12 mouse cellular contexts compared by ENCODE assay signal in the genomic region with DNA sequence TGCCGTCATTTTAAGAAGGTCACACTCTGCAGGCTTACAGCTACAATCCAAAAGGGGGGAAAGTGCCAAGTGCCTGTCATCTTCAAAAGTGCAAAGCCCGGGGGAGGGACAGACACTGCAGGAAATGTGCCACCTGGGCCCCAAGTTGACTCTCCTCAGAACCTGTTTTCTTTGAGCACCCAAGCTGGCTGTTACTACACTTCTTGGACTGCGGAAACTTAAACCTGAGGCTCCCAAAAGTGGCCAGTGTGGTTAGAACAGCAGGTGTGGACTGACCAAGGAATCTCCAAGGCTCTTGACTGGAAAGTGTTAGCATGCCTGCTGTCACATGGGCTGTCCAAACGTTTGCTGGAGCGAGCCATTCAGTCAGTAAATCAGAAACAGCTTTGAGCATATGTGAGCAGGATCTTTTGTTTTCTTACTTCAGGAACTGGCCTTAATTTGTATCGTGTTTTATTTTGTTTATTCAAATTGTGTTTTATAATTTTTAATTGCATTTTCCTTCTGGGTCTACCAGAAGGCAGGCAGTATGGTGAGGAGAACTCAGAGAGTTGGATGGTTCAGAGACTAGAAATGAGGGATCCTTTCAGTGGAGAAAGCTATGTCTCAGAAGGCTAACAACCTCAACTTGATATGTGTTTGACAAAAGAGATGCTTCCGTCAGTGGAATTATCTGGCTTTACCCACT.
DNase-seq lines count a peak whose midpoint lies in the region; ATAC-seq and TF ChIP-seq lines count a peak whose summit lies in the region.
"Had no signal": no experiment of that assay in that cellular context is flagged by ENCODE, and none has a peak within 500 bp of the region (broad histone marks: within the 10 kb centered on the region; RNA-seq: fewer than 3 reads in every experiment).

No protein-coding gene starts in this region.

- no peaks in the 10 kb centered on the region for H3K4me1 ChIP-seq in forebrain, embryonic 14.5 days (ENCODE audit: control insufficient read depth, insufficient read depth, low read length)
- H3K4me1 ChIP-seq in forebrain, embryonic 10.5 days: peaks cover 4% of the 10 kb centered on the region; the same call in 1 of the 2 replicates
- 0 out of 2 replicates have a peak, but pooled peaks cover 5% of the 10 kb centered on the region for H3K4me1 ChIP-seq in forebrain, postnatal 0 days (ENCODE audit: insufficient read depth)
- H3K4me1 ChIP-seq in hindbrain, postnatal 0 days (ENCODE audit: insufficient read depth, low read length): no peaks in the 10 kb centered on the region

- H3K36me3 ChIP-seq in forebrain, embryonic 14.5 days (ENCODE audit: control insufficient read depth, insufficient read depth, low read length): no peaks in the 10 kb centered on the region
- no peaks in the 10 kb centered on the region for H3K36me3 ChIP-seq in forebrain, embryonic 10.5 days (replicated peaks)
- H3K36me3 ChIP-seq in C2C12 (ENCODE audit: control insufficient read depth, insufficient read depth): no peaks in the 10 kb centered on the region
- H3K36me3 ChIP-seq in forebrain, postnatal 0 days (ENCODE audit: insufficient read depth): no peaks in the 10 kb centered on the region
- no peaks in the 10 kb centered on the region for H3K36me3 ChIP-seq in hindbrain, postnatal 0 days (ENCODE audit: insufficient read depth, low read length)
- H3K36me3 ChIP-seq: embryonic facial prominence, embryonic 12.5 days; lung, embryonic 15.5 days had no signal

- no peak overlapping the region for H3K27ac ChIP-seq in forebrain, embryonic 14.5 days (ENCODE audit: low read depth, low read length)
- no peak overlapping the region for H3K27ac ChIP-seq in forebrain, embryonic 10.5 days
- H3K27ac ChIP-seq in forebrain, postnatal 0 days (ENCODE audit: low read depth, low read length): no peak overlapping the region
- H3K27ac ChIP-seq in hindbrain, postnatal 0 days: no peak overlapping the region
- H3K27ac ChIP-seq: embryonic facial prominence, embryonic 12.5 days; lung, embryonic 15.5 days had no signal

- no peaks in the 10 kb centered on the region for H3K79me2 ChIP-seq in C2C12 (ENCODE audit: control insufficient read depth, insufficient read depth)

- H3K9ac ChIP-seq in forebrain, embryonic 14.5 days (ENCODE audit: low read length): no peak overlapping the region
- H3K9ac ChIP-seq in forebrain, postnatal 0 days: no peak overlapping the region
- no peak overlapping the region for H3K9ac ChIP-seq in hindbrain, postnatal 0 days (replicated peaks; ENCODE audit: low read length)
- H3K9ac ChIP-seq: embryonic facial prominence, embryonic 12.5 days; lung, embryonic 15.5 days had no signal

- H3K9me3 ChIP-seq in forebrain, embryonic 14.5 days (replicated peaks; ENCODE audit: control insufficient read depth, low read length): no peaks in the 10 kb centered on the region
- H3K9me3 ChIP-seq in forebrain, embryonic 10.5 days: no peaks in the 10 kb centered on the region; the same call in 1 of the 2 replicates
- H3K9me3 ChIP-seq in forebrain, postnatal 0 days (ENCODE audit: low read length): no peaks in the 10 kb centered on the region
- no peaks in the 10 kb centered on the region for H3K9me3 ChIP-seq in hindbrain, postnatal 0 days (ENCODE audit: low read length)
- H3K9me3 ChIP-seq: embryonic facial prominence, embryonic 12.5 days; lung, embryonic 15.5 days had no signal

- H3K4me3 ChIP-seq in forebrain, embryonic 14.5 days (ENCODE audit: low read depth, low read length): no peak overlapping the region
- no peak overlapping the region for H3K4me3 ChIP-seq in forebrain, embryonic 10.5 days
- H3K4me3 ChIP-seq in C2C12 (ENCODE audit: insufficient read depth, poor library complexity, severe bottlenecking): no peak overlapping the region
- H3K4me3 ChIP-seq in forebrain, postnatal 0 days (ENCODE audit: low read depth, low read length): no peak overlapping the region
- H3K4me3 ChIP-seq in hindbrain, postnatal 0 days (ENCODE audit: low read length): no peak overlapping the region
- H3K4me3 ChIP-seq: embryonic facial prominence, embryonic 12.5 days; lung, embryonic 15.5 days had no signal

- peak; percentile 20 for DNase-seq in forebrain, embryonic 14.5 days (ENCODE audit: low spot score)
- no peak for DNase-seq in forebrain, embryonic 10.5 days (ENCODE audit: extremely low spot score, low spot score)
- DNase-seq in forebrain, postnatal 0 days: peak; percentile 63
- peak; percentile 40 for DNase-seq in lung, postnatal 10 days
- no peak for DNase-seq in hindbrain, postnatal 0 days (ENCODE audit: low spot score)
- DNase-seq in spleen, postnatal 10 days (ENCODE audit: low spot score in 2 of 2): no peak
- DNase-seq in Muller cell, postnatal 12 days (ENCODE audit: inconsistent ontology term): no peak
- DNase-seq: adrenal gland, adult 8-10 months; kidney, postnatal 4 days had no signal

- ATAC-seq in forebrain, embryonic 14.5 days: no peak
- peak; percentile 84 for ATAC-seq in forebrain, postnatal 0 days
- no peak for ATAC-seq in hindbrain, postnatal 0 days

- no peak overlapping the region for H3K4me2 ChIP-seq in forebrain, embryonic 14.5 days (ENCODE audit: low read length)
- no peak overlapping the region for H3K4me2 ChIP-seq in forebrain, postnatal 0 days (ENCODE audit: low read depth)
- H3K4me2 ChIP-seq in hindbrain, postnatal 0 days (ENCODE audit: low read depth, low read length): no peak overlapping the region
- H3K4me2 ChIP-seq: embryonic facial prominence, embryonic 12.5 days; lung, embryonic 15.5 days had no signal

- no peak overlapping the region for H3ac ChIP-seq in C2C12 (ENCODE audit: control insufficient read depth, insufficient read length, low read depth)

- H3K27me3 ChIP-seq in forebrain, embryonic 14.5 days (replicated peaks; ENCODE audit: control insufficient read depth, insufficient read depth, low read length): no peaks in the 10 kb centered on the region
- no peaks in the 10 kb centered on the region for H3K27me3 ChIP-seq in forebrain, embryonic 10.5 days (ENCODE audit: poor library complexity, severe bottlenecking)
- H3K27me3 ChIP-seq in C2C12 (ENCODE audit: control insufficient read depth, insufficient read depth, insufficient read length): no peaks in the 10 kb centered on the region
- no peaks in the 10 kb centered on the region for H3K27me3 ChIP-seq in forebrain, postnatal 0 days (ENCODE audit: insufficient read depth, low read length)
- H3K27me3 ChIP-seq in hindbrain, postnatal 0 days (ENCODE audit: insufficient read depth, low read length): no peaks in the 10 kb centered on the region
- H3K27me3 ChIP-seq: embryonic facial prominence, embryonic 12.5 days; lung, embryonic 15.5 days had no signal

- no peak for TF ChIP-seq CTCF in C2C12 (IDR thresholded peaks at IDR 0.05; ENCODE audit: control insufficient read depth, insufficient read depth, insufficient read length)
- no peak for TF ChIP-seq CTCF in forebrain, postnatal 0 days (IDR thresholded peaks at IDR 0.05; ENCODE audit: low read depth)
- no peak for TF ChIP-seq CTCF in hindbrain, postnatal 0 days (IDR thresholded peaks at IDR 0.05; ENCODE audit: low read depth)

- 65% methylated on average over 7 of the region's 7 CpGs for WGBS in forebrain, embryonic 14.5 days
- 69% methylated on average over 7 of the region's 7 CpGs for WGBS in forebrain, embryonic 10.5 days
- 51% methylated on average over 7 of the region's 7 CpGs for whole genome bisulfite sequencing in forebrain, postnatal 0 days
- 58% methylated on average over 7 of the region's 7 CpGs for WGBS in hindbrain, postnatal 0 days

- H3K79me3 ChIP-seq in C2C12 (ENCODE audit: low read depth): no peaks in the 10 kb centered on the region

TF ChIP-seq in C2C12, 6 proteins besides CTCF, POLR2A, EP300 and RAD21:
- no peak for TF ChIP-seq CEBPB (IDR thresholded peaks at IDR 0.05; ENCODE audit: low read depth)
- TF ChIP-seq FOSL1 (IDR thresholded peaks at IDR 0.05; ENCODE audit: insufficient read depth, low read length, poor library complexity, severe bottlenecking): no peak
- TF ChIP-seq MYOD1 (IDR thresholded peaks at IDR 0.05; ENCODE audit: control insufficient read depth, insufficient read length, low read depth): peak; percentile 13
- no peak for TF ChIP-seq MYOG (IDR thresholded peaks at IDR 0.05; ENCODE audit: control insufficient read depth, extremely low read depth, insufficient read length)
- no peak for TF ChIP-seq MAX (IDR thresholded peaks at IDR 0.05)
- TF ChIP-seq USF1 (IDR thresholded peaks at IDR 0.05; ENCODE audit: low read depth): peak; percentile 29

Comparison
In these comparisons a context has a peak if more than half of its experiments do, and no peak if none do; other contexts are left out.
1. DNase-seq: peak in forebrain, embryonic 14.5 days (single experiment), forebrain, postnatal 0 days (single experiment) and lung, postnatal 10 days (single experiment); none in forebrain, embryonic 10.5 days (single experiment), hindbrain, postnatal 0 days (single experiment), spleen, postnatal 10 days (0 of 2) and Muller cell, postnatal 12 days (single experiment).